Mouse (Mus musculus): ENCODE measurements around the gene Noxo1.

Noxo1 gene

DNA sequence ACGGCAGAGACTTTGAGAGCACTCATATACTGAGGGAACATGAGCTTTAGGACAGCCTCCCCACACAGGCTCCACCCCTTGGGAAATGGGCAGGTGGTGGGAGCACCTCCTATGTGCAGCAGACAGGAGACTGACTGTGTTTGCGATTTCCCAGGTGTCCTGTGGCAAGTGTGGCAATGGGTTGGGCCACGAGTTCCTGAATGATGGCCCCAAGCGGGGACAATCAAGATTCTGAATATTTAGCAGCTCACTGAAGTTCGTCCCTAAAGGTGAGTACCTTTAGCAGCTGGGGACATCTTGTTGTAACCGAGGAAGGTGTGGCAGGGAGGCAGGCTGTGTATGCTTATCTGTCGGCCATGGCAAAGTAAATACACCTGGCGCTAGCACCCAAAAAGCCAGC is 43.9 kb downstream of the Noxo1 start:
- no peak for DNase-seq (ENCODE audit: low spot score in 2 of 2)

DNA sequence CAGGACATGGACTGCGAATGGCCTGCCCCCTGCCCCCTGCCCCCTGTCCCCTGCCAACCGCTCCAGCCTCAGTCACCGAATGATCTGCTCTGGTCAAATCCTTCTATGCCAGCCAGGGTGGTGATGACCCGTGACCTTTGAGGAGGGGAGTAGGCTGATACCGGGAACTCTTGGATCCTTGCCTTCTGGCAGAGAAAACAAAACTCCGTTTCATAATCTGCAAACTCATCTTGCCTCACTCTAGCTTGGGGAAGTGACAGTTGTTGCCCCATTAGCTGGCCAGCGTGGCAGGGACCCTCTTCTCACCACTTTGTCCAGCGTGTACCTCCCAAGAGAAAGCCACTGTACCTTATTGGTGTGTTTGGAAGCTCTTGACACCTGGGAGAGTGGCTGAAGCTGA is 46.3 kb downstream of the Noxo1 start:
- DNase-seq (ENCODE audit: low spot score in 2 of 2), result no peak

DNA sequence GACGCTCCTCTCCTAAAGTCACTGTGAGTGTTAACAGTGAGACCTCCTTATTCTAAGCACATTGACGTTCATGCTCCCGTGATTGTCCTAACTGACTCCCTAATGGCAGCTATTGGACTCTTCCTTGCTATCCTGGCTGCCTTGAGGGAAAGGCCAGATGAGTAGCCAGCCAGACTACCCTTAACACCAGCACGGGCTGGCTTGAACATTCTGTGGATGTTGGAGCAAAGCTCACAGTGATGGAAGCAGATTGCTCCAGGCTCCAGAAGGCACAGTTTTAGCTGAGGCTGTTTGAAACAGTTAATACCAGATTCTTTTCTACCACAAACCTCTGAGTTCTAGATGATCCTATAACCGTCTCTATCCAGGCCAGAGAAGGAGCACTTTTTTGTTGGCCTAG is 47.9 kb downstream of the Noxo1 start:
- DNase-seq (ENCODE audit: low spot score in 2 of 2), result no peak

DNA sequence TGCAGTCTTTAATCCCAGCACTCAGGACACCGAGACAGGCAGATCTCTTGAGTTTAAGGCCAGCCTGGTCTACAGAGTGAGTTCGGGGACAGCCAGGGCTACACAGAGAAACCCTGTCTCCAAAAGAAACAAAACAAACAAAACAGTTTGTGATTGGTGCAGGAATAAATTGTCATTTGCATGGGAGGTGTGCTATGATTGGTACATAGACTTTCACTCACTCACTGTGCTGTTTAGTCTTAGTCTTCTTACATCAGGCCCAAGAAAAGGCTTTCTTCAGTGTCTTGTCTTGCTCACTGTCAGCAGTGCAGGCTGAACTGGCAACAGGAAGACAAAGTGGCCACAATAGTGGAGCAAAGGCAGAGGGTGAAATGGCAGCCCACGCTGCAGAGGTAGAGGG is 48.3 kb downstream of the Noxo1 start:
- DNase-seq (ENCODE audit: low spot score in 2 of 2), result no peak

DNA sequence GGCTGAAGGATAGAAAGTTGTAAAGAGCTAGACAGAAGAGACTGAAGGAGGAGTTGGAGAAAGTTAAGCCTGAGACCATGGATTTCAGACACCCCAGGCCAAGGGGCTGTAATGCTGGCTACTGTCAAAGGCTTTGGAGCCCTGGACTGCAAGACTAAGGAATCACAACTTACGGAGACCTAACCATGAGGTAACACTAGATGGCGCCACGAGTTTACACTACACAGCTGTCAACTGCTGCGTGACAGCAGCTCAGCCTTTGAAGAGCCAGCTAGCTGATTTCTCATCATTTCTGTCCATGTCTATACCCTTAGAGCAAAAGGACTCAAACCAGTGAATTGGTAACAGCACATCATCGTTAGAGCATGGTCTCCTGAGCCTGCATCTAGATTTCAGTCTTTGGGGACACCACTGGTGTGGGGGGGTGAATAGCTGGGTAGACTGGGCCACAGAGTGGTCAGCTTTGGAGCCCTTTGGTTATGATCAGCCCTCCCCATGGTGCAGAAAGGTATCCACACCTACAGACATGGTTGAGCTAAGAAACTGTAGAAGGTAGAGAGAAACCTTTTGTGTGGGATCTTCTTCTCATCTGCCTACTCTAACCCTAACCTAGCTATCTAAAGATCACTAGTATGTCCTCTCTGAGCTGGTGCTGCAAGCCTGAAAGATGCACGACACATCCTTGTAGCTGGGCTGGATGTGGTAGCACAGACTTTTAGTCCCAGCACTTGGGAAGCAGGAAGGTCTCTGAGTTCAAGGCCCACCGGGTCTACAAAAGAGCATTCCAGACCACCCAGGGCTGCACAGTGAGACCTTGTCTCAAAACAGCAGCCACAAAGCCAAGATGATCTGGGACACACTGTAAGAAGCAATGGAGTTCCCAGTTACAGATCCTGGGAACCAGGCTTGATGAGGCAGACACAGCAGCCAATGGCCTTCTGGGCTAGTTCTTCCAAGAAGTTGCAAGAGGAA is 49.8 kb downstream of the Noxo1 start:
- peak; percentile 72 to 84 for DNase-seq (ENCODE audit: low spot score in 2 of 2)

DNA sequence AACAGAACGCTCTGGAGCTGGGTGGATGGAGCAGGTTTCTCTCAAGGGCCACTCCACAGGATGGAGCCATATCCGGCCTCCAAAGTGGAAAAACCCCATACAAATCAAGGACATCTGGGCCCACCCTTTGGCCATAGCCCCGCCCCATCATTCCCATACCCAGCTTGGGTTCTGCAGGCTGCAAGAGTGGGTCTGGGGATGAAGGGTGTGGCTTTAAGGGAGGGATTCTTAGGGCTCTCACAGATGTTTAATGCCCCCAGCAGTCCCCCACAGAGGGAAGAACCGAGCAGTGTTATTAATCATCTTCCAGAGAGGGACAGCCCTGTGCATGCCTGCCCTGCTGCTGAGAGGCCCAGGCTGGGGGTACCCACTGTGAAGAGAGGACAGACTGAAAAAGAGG is 51.0 kb downstream of the Noxo1 start:
- no peak for DNase-seq (ENCODE audit: low spot score in 2 of 2)

All from urinary bladder, postnatal 36 days (tissue).